Mouse (Mus musculus): Measurements from ENCODE around the gene Nptxr.

The Nptxr gene

GRCm38 (mm10) chr15:79792455-79792854, 12.1 kb downstream of the Nptxr start:
- no peak for DNase-seq (ENCODE audit: extremely low spot score, low read depth, low spot score)

GRCm38 (mm10) chr15:79791502-79791901, 13.1 kb downstream of the Nptxr start:
- DNase-seq (ENCODE audit: extremely low spot score, low read depth, low spot score): peak; percentile 60

GRCm38 (mm10) chr15:79790905-79791304, 13.7 kb downstream of the Nptxr start:
- DNase-seq (ENCODE audit: extremely low spot score, low read depth, low spot score): no peak

- DNase-seq (ENCODE audit: extremely low spot score, low read depth, low spot score): no peak
These were observed 14.5 kb downstream of the Nptxr start for GRCm38 (mm10) chr15:79790111-79790510.

GRCm38 (mm10) chr15:79787815-79788214, 16.8 kb downstream of the Nptxr start:
- DNase-seq (ENCODE audit: extremely low spot score, low read depth, low spot score): no peak

GRCm38 (mm10) chr15:79785056-79785455, 19.5 kb downstream of the Nptxr start:
- DNase-seq (ENCODE audit: extremely low spot score, low read depth, low spot score): no peak

- no peak for DNase-seq (ENCODE audit: extremely low spot score, low read depth, low spot score)
These were observed 26.8 kb downstream of the Nptxr start, which contains the start of gene Dnal4 for GRCm38 (mm10) chr15:79777749-79778148. TSS of gene Dnal4 (minus strand) at chr15:79777849.

- DNase-seq (ENCODE audit: extremely low spot score, low read depth, low spot score): no peak
These were observed 28.9 kb downstream of the Nptxr start for GRCm38 (mm10) chr15:79775662-79776061.

- peak; percentile 95 for DNase-seq (ENCODE audit: extremely low spot score, low read depth, low spot score)
These were observed 30.2 kb downstream of the Nptxr start for GRCm38 (mm10) chr15:79774117-79775027.

GRCm38 (mm10) chr15:79770629-79771240, 33.8 kb downstream of the Nptxr start:
- no peak for DNase-seq (ENCODE audit: extremely low spot score, low read depth, low spot score)

GRCm38 (mm10) chr15:79768302-79768701, 36.3 kb downstream of the Nptxr start:
- no peak for DNase-seq (ENCODE audit: extremely low spot score, low read depth, low spot score)

- DNase-seq (ENCODE audit: extremely low spot score, low read depth, low spot score): no peak
These were observed 37.1 kb downstream of the Nptxr start for GRCm38 (mm10) chr15:79767327-79767961.

GRCm38 (mm10) chr15:79766586-79767071, 37.9 kb downstream of the Nptxr start:
- DNase-seq (ENCODE audit: extremely low spot score, low read depth, low spot score): no peak

GRCm38 (mm10) chr15:79766168-79766567, 38.4 kb downstream of the Nptxr start:
- no peak for DNase-seq (ENCODE audit: extremely low spot score, low read depth, low spot score)

GRCm38 (mm10) chr15:79765361-79765760, 39.2 kb downstream of the Nptxr start:
- no peak for DNase-seq (ENCODE audit: extremely low spot score, low read depth, low spot score)

GRCm38 (mm10) chr15:79764539-79765267, 39.9 kb downstream of the Nptxr start:
- no peak for DNase-seq (ENCODE audit: extremely low spot score, low read depth, low spot score)

GRCm38 (mm10) chr15:79763601-79764246, 40.8 kb downstream of the Nptxr start:
- no peak for DNase-seq (ENCODE audit: extremely low spot score, low read depth, low spot score)

GRCm38 (mm10) chr15:79763001-79763400, 41.6 kb downstream of the Nptxr start:
- DNase-seq (ENCODE audit: extremely low spot score, low read depth, low spot score): no peak

- no peak for DNase-seq (ENCODE audit: extremely low spot score, low read depth, low spot score)
These were observed 43.6 kb downstream of the Nptxr start for GRCm38 (mm10) chr15:79760956-79761355.

- DNase-seq (ENCODE audit: extremely low spot score, low read depth, low spot score): no peak
These were observed 47.4 kb downstream of the Nptxr start for GRCm38 (mm10) chr15:79757118-79757517.
